Mouse (Mus musculus) kidney, adult 8-10 months (tissue): ENCODE data around the gene Scamp1.

ENCODE experiments used
- DNase-seq, 2 experiments: peaks; one replicate each; pipeline ENCODE4 v3.0.0; 2022

Gene Scamp1

DNA sequence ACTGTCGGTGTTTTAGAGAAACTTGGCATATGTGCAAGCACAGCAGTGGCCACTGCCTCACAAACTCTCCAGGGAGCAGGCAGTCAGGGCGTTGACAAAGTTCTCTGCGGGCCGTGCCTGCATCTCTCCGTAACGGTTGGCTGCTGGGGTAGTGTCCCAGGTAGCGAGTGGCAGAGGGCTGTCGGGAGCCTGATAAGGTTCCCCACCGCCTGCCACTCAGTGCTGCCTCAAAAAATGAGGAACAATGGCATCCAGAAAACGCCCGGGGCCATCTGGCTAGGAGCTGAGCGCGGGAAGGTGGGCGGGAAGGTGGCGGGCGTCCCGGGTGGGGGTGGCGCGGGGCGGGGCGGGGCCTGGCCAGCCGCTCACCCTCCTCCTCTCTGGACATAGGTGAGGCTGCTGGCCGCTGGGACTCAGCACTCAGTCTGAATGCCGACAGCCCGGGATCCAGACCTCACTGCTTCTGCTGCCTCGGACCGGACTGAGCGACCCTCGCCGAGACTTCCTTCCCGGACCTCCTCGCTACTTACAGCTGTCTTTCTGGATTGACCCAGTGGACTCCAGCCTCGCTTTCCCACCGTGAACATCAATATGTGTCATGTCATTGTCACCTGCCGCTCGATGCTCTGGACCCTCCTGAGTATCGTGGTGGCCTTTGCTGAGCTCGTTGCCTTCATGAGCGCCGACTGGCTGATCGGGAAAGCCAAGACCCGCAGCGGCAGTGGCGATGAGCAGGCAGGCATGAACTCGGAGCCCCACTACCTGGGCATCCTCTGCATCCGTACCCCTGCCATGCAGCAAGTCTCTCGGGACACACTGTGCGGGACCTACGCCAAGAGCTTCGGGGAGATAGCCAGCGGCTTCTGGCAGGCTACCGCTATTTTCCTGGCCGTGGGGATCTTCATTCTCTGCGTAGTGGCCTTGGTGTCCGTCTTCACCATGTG, 111.8 kb downstream of the Scamp1 start:
- peak; percentile 19 to 31 for DNase-seq

DNA sequence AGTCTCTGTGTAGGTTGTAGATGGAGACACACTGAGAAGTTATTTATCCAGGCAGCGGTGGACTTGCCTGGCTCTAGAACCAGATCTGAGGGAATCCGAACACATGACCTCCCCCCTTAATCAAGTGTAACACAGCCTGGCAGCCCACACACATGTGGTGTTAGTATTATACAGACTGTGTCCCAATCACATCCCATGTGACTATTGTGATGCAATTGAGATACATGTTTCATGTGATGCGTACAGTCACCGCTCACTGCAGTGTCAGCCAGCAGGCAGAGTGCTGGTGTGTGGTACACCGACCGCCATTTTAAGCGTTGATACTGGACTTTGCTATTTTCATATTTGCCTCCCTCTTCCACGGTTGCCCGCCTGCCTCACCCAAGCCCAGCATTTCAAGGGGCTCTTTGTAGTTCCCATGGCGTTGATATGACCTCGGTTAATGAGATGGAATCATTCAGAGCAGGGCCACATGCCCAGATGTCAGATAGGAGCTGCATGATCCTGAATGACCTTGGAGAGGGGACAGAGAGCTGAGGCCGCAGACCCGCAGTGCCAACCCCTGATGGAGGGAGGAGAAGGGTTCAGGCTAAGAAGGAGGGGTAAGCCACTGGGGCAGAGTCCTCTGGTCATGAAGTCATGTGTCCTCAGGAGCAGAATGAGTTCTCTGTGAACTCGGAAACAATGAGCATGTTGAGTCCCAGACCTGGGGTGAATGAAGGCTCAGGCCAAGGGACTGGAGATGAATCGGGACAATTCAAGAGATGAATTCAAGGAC, 112.9 kb downstream of the Scamp1 start:
- no peak for DNase-seq

DNA sequence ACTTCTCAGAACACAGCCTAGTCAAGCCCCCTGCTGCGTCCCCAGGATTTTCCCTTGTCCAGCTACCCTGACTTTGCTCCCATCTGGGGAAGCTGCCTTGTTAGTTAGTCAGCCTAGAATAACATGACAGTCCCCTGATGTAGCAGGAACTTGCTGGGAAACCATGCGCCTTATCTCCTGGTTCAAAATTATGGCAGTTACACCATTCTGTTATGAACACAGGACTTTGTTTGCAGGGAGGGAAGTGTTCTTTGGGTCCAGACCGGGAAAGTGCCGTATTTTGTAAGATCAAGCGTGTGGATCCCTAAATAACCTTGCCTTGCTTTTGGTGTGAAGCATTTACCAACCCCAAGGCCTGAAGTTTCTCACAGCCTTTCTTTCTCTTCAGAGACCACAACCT, 114.0 kb downstream of the Scamp1 start:
- DNase-seq: no peak

DNA sequence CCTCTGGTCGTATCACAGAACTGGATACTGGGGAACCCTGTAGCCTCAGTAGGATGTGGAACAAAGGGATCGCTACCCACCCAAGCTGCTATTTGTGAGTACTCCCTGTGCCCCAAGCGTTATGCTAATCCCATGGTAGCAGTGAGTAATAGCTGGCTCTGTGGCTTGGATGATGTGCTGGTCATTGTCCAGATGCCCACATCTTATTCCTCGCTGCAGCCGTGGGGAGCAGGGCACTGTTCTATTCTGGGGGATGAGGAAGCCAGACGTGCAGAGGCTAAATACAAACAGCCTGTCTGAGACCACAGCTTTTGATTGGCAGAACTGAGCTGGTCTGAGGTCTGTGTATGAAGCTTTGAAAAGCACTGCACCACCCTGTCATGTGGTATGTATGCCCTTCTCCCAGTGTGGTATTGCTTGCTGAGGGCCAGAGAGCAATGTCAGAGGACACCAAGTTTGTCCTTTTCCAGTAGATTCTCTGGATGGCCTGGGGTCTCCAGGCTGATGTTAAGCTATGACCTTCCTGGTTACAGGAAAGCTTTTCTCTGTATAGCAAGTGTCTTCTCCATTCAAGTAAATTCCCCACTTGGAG, 116.2 kb downstream of the Scamp1 start:
- DNase-seq: no peak

DNA sequence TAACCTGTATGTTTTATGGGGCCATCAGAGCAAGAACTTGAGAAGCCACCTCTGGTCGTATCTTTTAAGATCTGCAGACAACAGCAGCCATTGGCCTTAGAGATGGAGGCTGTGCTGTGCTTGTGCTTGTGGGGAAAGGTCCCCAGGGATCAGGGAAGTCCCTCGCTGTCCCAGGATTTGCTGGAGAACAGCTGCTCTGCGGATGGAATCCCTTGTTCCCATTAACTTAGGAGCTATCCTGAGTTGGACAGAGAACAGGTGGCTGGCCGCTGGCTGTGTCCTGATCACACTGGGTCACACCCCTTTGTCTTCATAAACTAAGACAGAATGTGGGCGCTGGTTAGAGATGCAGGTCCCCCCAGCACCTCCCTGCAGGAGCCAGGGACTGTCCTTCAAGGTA, 117.3 kb downstream of the Scamp1 start:
- no peak for DNase-seq

DNA sequence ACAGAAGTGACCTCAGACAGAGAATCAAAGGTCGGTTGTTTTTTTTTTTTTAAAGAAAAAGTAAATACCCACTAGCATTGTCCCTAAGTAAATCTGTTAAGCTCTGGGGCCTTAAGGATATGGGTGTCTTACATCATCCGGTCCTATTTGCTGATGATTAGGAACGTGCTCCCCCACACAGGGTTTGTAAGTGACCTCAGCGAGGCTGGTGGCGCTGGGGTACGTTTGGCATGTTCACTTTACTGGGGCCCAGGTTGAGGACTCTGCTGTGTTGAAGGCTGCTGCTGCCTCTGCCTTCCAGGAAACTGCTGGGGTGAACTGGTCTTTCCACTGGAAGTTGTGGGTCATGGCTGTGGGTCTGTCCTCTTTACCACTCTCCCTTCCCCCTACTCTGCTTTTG, 121.2 kb downstream of the Scamp1 start:
- no peak for DNase-seq

DNA sequence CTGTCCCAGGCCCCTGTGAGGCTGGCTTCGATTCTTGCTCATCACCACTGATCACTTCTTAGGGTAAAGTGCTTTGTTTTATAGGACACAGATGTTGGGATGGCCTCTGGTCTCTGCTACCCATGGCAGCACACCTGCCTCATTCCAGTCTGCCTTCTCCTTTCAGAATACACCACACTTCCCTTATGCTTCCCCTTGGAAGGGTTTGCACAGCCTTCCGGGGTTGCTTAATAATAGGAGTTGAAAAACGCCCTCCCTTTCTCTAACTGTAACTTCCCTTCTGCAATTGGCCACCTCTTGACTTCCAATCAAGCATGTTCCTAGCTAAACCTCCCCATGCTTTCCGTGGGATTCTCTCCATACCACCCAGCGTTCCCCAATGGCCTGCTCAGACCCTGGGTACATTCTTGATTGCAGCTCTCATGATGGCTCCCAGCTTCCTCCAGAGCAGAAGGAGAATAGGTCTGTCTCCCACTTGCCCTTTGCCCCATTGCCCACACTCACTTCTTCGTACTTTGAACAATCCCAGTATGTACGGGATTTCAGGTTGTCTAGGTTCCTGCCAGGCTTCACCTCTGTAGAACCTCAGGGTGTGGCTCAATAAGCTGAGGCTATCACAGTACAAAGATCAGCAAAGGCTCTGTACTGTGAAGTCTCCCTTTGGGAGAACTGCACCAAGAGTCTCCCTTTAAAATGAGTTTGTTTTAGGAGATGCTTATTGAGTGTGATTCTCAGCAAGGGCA, 126.0 kb downstream of the Scamp1 start:
- DNase-seq: peak; percentile 38

DNA sequence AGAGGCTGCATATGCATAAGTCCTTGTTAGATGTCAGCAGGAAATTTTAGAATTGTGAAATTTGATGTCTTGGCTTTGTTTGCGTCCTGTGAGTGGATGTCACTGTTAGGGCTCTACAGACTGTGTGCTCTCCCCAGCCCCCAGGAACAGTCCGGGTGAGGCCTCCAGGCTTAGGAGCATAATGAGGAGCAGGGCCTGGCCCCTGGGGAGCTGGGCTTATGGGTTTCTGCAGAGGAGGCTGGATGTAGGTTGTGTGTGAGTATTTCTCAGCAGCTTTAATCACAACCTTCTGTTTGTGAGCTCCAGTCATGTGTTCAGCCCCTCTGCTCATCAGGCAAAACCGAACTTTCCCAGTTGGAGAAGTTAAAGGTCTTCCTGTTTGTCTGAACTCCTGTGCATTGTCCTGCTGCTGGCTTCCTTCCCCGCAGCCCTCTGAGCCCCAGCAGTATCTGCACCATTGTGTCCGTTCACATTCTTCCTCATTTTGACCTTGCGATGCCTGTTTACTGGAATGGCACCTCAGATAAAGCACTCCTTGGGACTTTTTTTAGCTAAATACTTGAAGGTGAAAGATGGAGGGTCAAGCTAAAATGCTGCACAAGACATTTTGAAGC, 126.7 kb downstream of the Scamp1 start:
- no peak for DNase-seq

DNA sequence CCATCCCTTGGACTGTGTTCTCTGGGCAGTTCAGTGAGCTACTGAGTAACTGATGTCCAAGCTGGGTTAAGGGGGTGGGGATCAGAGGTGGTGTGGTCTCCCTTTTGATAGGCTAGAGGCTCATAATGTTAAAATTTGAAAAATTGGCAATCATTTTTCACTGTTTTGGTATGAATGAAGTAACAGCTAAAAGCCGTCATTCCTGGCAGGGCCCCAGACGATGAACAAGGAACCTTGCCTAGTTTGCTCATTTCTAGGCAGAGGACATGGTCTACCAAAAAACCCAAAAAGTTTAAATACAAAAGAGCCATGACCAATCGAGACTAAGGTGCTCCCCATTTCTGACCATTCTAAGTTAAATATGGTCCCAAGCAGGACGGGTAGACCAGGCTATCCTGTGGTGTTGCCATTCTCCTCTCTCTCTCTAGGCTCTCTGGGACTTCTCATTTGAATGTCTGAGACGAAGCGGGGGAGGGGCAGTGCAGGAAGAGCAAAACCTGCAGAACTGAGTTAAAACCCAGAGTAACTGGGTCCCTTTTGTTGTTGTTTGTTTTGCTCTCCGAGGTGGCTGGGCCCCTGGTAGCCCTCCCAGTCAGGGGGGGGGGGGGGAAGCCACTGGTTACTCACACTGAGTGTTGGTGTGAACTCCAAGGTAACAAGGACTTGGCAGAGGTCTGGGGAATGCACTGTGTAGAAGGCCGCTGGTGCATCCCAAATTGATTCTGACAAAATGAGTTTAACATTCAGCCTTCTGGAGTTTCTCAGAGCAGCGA, 129.8 kb downstream of the Scamp1 start:
- DNase-seq: no peak

DNA sequence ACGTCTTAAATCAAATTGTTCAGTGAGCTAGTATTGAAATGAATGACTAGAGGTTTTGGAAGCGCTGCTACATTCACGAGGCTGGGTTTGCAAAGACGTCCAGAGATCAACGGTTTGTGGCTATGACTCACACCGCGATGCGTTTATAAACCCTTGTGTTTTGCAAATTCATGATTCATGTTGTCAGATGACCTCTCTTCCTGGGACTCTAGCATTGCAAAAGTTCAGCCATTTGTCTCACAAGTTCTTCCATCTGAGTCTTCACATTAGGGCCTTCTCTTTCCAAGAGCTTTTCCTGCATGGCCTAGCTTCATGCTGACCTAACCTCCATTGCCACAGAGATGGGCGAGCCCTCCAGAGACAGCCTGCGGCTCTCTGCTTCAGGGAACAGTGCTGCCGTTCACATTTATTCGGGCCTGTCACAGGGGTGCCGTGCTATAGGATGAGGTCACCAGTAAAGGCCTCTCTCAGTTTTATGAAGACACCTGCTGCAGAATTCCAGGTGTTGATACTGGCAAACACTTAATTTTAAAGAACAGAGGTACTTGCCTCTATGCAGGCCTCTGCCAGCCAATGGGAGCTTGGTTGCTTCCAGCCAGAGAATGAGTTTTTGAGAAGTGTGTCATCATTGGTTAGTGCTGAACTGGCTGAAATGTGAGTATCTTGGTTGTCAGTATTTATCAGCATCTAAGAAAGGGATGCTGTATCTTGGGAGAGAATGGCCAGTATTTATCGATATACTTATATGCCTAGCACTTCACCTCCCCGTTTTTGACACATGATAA, 131.0 kb downstream of the Scamp1 start:
- DNase-seq: no peak

DNA sequence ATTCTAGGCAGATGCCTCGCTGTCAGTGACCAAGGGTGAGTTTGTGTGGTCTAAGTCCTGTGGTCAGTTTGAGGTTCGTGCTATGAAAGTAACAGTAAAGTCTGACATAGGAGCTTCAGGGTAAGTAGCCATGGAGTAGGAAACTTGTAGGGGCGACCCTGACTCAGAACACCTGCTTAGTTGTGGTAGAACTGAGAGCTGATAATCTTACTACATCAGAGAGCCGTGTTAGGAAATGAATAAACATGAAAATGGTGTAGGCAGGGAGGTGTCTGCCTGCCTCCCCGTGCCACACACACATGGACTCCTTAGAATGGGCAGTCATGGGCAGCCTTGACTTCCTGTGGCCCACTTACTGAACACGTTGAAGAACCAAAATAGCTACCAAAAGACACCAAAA, 132.0 kb downstream of the Scamp1 start:
- no peak for DNase-seq

DNA sequence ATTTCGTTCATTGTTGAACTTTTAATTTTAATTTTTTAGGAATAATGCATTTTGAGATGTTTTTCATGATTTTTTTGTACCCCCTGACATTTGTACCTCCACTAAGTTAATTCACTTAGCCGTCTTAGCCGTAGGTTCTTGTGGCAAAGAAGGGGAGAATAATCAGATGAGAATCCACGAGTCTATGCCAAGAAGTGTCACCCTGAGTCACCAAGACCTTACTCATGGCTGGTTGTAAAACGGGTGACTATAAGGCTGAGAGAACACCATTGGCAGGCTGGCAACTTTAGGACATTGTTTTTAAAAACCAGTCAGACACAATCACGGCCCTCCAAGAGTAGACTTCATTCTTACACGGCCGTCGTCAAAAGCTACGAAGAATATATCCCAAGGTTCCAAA, 132.8 kb downstream of the Scamp1 start:
- no peak for DNase-seq
